Comparison of ENCODE assay signal across 9 mouse cellular contexts in the genomic region with DNA sequence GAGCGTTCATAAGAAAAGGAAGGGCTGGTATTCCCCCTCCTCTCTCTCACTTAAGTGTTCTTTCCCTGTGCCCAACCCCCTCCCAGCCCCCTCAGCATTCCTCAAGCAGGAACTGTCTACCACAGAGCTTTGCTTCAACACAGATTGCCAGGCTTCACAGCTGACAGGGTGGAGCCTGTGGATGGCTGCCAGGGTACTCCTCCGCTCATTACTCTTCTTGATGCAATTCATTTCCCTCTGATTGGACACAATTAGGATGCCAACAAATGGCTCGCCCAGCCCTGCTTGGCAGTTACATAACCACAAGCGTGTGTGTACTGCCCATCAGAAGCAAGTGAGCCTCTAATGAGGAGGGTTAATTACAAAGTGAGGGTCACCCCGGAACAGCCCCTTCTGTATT.
DNase-seq lines count a peak whose midpoint lies in the region; ATAC-seq lines count a peak whose summit lies in the region.
"Had no signal": no experiment of that assay in that cellular context is flagged by ENCODE, and none has a peak within 500 bp of the region (broad histone marks: within the 10 kb centered on the region; RNA-seq: fewer than 3 reads in every experiment).

No protein-coding gene starts in this region.

- 40% methylated on average over 5 of the region's 5 CpGs for WGBS in forebrain, embryonic 12.5 days

- H3K4me3 ChIP-seq in forebrain, embryonic 12.5 days (replicated peaks) = no peak overlapping the region

- H3K9ac ChIP-seq in forebrain, embryonic 12.5 days = no peak overlapping the region

- H3K4me1 ChIP-seq in forebrain, embryonic 12.5 days = 0 out of 2 replicates have a peak, but pooled peaks cover 7% of the 10 kb centered on the region

- ATAC-seq in forebrain, embryonic 12.5 days (ENCODE audit: low FRiP score) = peak; percentile 94
- no peak for ATAC-seq in erythroblast, adult 5-6 weeks (replicated peaks; ENCODE audit: low FRiP score, poor library complexity, severe bottlenecking)

- intact Hi-C loops in heart, postnatal 36 days (cut with DNase I) = no loop called here

- no peak overlapping the region for H3K27ac ChIP-seq in forebrain, embryonic 12.5 days
- H3K27ac ChIP-seq: kidney, postnatal 0 days had no signal

- no peak overlapping the region for H3K4me2 ChIP-seq in forebrain, embryonic 12.5 days

- no peaks in the 10 kb centered on the region; the same call in 1 of the 2 replicates for H3K9me3 ChIP-seq in forebrain, embryonic 12.5 days

- no peaks in the 10 kb centered on the region for H3K36me3 ChIP-seq in forebrain, embryonic 12.5 days (replicated peaks)

- peak; percentile 35 to 62 for DNase-seq in adrenal gland, adult (ENCODE audit: inconsistent age in 2 of 2, low spot score in 1 of 2)
- DNase-seq in adrenal gland, postnatal 4 days (ENCODE audit: low spot score in 2 of 2) = no peak
- DNase-seq in NIH3T3 (ENCODE audit: low read depth) = peak; percentile 62
- DNase-seq in heart, postnatal 36 days = peak; percentile 12 to 42
- DNase-seq in lung, adult 18-20 months = peak; percentile 43 to 55
- peak; percentile 75 to 84 for DNase-seq in right cerebral cortex, postnatal 36 days (ENCODE audit: low spot score in 2 of 2)

- no peaks in the 10 kb centered on the region for H3K27me3 ChIP-seq in forebrain, embryonic 12.5 days

Comparison
In these comparisons a context has a peak if more than half of its experiments do, and no peak if none do; other contexts are left out.
1. DNase-seq: peak in adrenal gland, adult (2 of 2), NIH3T3 (single experiment), heart, postnatal 36 days (2 of 2), lung, adult 18-20 months (2 of 2) and right cerebral cortex, postnatal 36 days (2 of 2); none in adrenal gland, postnatal 4 days (0 of 2).